Mouse (Mus musculus): ENCODE measurements around the gene Cfi.

Cfi gene

GRCm38 (mm10) chr3:129835388-129835934 lies at the start of gene Cfi:
Gene Cfi (plus strand): TSS chr3:129835884.
- in situ Hi-C loops (cut with MboI; ENCODE audit: low sequenced_read_pairs), result no loop called here

GRCm38 (mm10) chr3:129793801-129794200 lies 41.9 kb upstream of the Cfi start:
- in situ Hi-C loops (cut with MboI; ENCODE audit: low sequenced_read_pairs), result no loop called here

GRCm38 (mm10) chr3:129797341-129797740 lies 38.3 kb upstream of the Cfi start:
- in situ Hi-C loops (cut with MboI; ENCODE audit: low sequenced_read_pairs), result no loop called here

GRCm38 (mm10) chr3:129798551-129798950 lies 37.1 kb upstream of the Cfi start:
- in situ Hi-C loops (cut with MboI; ENCODE audit: low sequenced_read_pairs), result no loop called here

GRCm38 (mm10) chr3:129799011-129799410 lies 36.7 kb upstream of the Cfi start:
- in situ Hi-C loops (cut with MboI; ENCODE audit: low sequenced_read_pairs), result no loop called here

- in situ Hi-C loops (cut with MboI; ENCODE audit: low sequenced_read_pairs), result no loop called here
Observed at GRCm38 (mm10) chr3:129803765-129804164, 31.9 kb upstream of the Cfi start, which contains the start of gene Lrit3. Gene Lrit3 (minus strand): TSS chr3:129804030.

- in situ Hi-C loops (cut with MboI; ENCODE audit: low sequenced_read_pairs), result no loop called here
Observed at GRCm38 (mm10) chr3:129820847-129821246, 14.8 kb upstream of the Cfi start.

GRCm38 (mm10) chr3:129821736-129822135 lies 13.9 kb upstream of the Cfi start:
- in situ Hi-C loops (cut with MboI; ENCODE audit: low sequenced_read_pairs), result no loop called here

- in situ Hi-C loops (cut with MboI; ENCODE audit: low sequenced_read_pairs), result no loop called here
Observed at GRCm38 (mm10) chr3:129822206-129822775, 13.4 kb upstream of the Cfi start, which contains the start of gene Rrh. Gene Rrh (minus strand): TSS chr3:129822587.

- in situ Hi-C loops (cut with MboI; ENCODE audit: low sequenced_read_pairs), result no loop called here
Observed at GRCm38 (mm10) chr3:129823293-129823692, 12.4 kb upstream of the Cfi start.

- in situ Hi-C loops (cut with MboI; ENCODE audit: low sequenced_read_pairs), result no loop called here
Observed at GRCm38 (mm10) chr3:129824146-129824545, 11.5 kb upstream of the Cfi start.

- in situ Hi-C loops (cut with MboI; ENCODE audit: low sequenced_read_pairs), result no loop called here
Observed at GRCm38 (mm10) chr3:129824891-129825290, 10.8 kb upstream of the Cfi start.

GRCm38 (mm10) chr3:129826691-129827090 lies 9.0 kb upstream of the Cfi start:
- in situ Hi-C loops (cut with MboI; ENCODE audit: low sequenced_read_pairs), result no loop called here

GRCm38 (mm10) chr3:129827691-129828090 lies 8.0 kb upstream of the Cfi start:
- in situ Hi-C loops (cut with MboI; ENCODE audit: low sequenced_read_pairs), result no loop called here

- in situ Hi-C loops (cut with MboI; ENCODE audit: low sequenced_read_pairs), result no loop called here
Observed at GRCm38 (mm10) chr3:129830626-129831025, 5.1 kb upstream of the Cfi start.

- in situ Hi-C loops (cut with MboI; ENCODE audit: low sequenced_read_pairs), result no loop called here
Observed at GRCm38 (mm10) chr3:129831035-129831568, 4.6 kb upstream of the Cfi start, which contains the start of gene Gar1. Gene Gar1 (minus strand): TSS chr3:129831396.

GRCm38 (mm10) chr3:129836051-129836697 lies 490 bp downstream of the Cfi start:
- in situ Hi-C loops (cut with MboI; ENCODE audit: low sequenced_read_pairs), result no loop called here

- in situ Hi-C loops (cut with MboI; ENCODE audit: low sequenced_read_pairs), result no loop called here
Observed at GRCm38 (mm10) chr3:129836965-129837364, 1.3 kb downstream of the Cfi start.

- in situ Hi-C loops (cut with MboI; ENCODE audit: low sequenced_read_pairs), result no loop called here
Observed at GRCm38 (mm10) chr3:129838017-129838416, 2.3 kb downstream of the Cfi start.

GRCm38 (mm10) chr3:129845868-129846267 lies 10.2 kb downstream of the Cfi start:
- in situ Hi-C loops (cut with MboI; ENCODE audit: low sequenced_read_pairs), result no loop called here

GRCm38 (mm10) chr3:129846846-129847245 lies 11.2 kb downstream of the Cfi start:
- in situ Hi-C loops (cut with MboI; ENCODE audit: low sequenced_read_pairs), result no loop called here

- in situ Hi-C loops (cut with MboI; ENCODE audit: low sequenced_read_pairs), result no loop called here
Observed at GRCm38 (mm10) chr3:129862592-129862991, 26.9 kb downstream of the Cfi start.
